Mouse (Mus musculus): ENCODE measurements around the gene Sgcd. TPM values are rescaled to one million over a fixed set of nuclear protein-coding genes. Genes with fewer than 3 reads are reported as not detected.
A peak's percentile ranks its signal among the peaks of the same experiment; 100 is the strongest.

Sgcd gene
- polyA plus RNA-seq (2015; fragmentation: Nextera tagmentation; extraction: Ambion mirVana): 1.5 and 2.0 TPM in 2 replicates

DNA sequence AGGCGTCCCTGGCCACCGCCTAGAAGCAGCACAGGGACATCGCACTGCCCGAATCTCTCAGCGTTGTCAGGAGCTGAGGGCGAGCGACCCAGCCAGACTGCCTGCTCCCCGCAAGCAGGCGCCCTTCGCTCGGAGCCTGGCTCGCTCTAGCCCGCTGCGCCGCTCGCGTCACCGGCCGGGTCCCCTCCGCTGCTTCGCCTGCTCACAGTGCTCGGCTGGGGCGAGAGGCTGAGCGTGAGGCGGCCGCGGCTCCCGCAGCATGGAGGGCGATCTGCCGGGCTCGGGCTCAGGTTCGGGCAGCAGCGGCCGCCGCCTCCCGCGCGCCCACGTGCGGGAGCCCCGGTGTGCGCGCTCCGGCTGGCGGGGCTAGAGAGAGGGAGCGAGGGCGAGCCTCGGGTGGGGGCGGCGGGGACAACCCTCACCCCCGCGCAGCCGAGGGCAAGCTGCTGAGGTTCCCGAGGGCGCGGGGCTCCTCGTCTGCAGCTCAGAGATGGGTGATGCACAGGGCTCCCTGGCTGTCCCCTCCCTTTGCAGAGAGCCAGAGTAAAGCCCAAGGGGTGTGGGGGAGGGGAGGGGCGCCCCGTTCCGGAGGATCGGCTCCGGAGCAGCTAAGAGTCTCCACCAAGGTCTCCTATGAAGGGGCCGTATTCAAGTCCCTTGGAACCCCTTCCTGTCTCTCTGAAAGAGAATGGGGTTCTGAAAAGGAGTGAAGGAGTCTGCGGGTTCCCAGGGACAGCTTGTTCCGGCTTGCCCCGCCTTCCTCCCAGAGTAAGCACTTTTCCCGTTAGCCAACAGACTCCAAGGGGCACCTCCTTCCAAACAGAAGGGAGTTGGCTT, at the start of gene Sgcd:
Gene Sgcd (minus strand): TSS at position 273 of the 837 bp plus-strand sequence.
- no peaks in the 10 kb centered on the region for H3K36me3 ChIP-seq (ENCODE audit: control insufficient read depth, insufficient read depth, low read length)
- peak within 1 kb of the TSS; percentile 78 for H3K4me2 ChIP-seq (replicated peaks; ENCODE audit: low read depth)
- peak within 1 kb of the TSS; percentile 50 for H3K9ac ChIP-seq (ENCODE audit: low read length)
- H3K9me3 ChIP-seq (ENCODE audit: control insufficient read depth, low read length): no peaks in the 10 kb centered on the region
- TF ChIP-seq CTCF (IDR thresholded peaks at IDR 0.05; ENCODE audit: low read depth) (no peak), EP300 (optimal IDR thresholded peaks at IDR 0.05) (no peak)
- peak; percentile 66 for ATAC-seq (ENCODE audit: low FRiP score, low TSS enrichment)
- H3K27ac ChIP-seq (replicated peaks): no peak within 1 kb of the TSS
- H3K27me3 ChIP-seq (ENCODE audit: control insufficient read depth, insufficient read depth, low read length): no peaks in the 10 kb centered on the region
- H3K4me3 ChIP-seq (ENCODE audit: low read depth, low read length): peak within 1 kb of the TSS; percentile 52
- under 1% methylated on average over 56 of the region's 67 CpGs for whole genome bisulfite sequencing
- DNase-seq (ENCODE audit: low spot score): peak; percentile 28
- H3K4me1 ChIP-seq (replicated peaks; ENCODE audit: control insufficient read depth, insufficient read depth): no peaks in the 10 kb centered on the region

DNA sequence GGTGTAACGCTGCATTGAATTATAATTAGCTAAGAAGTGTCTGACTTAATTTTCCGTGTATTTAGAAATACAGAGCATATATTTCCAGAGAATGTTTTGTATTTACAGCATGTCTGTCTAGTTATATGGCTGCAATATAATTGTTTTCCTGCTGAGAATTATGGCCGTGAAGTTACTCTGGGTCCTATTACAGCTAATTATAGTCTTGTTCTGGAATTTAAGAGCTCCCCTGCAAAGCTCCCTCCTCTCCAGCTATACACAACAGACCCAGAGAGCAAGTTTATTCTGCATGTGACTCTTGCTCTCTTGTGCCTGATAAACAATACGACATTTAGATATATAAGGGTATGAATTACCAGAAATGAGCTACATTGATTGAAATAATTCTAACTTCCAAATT, 49.3 kb upstream of the Sgcd start:
- Histone ChIP-seq H3K4me3 (ENCODE audit: low read depth, low read length) (no peak overlapping the region), H3K27ac (replicated peaks) (no peak overlapping the region), H3K9me3 (ENCODE audit: control insufficient read depth, low read length) (no peaks in the 10 kb centered on the region), H3K27me3 (ENCODE audit: control insufficient read depth, insufficient read depth, low read length) (no peaks in the 10 kb centered on the region), H3K4me2 (replicated peaks; ENCODE audit: low read depth) (no peak overlapping the region), H3K9ac (ENCODE audit: low read length) (no peak overlapping the region), H3K4me1 (replicated peaks; ENCODE audit: control insufficient read depth, insufficient read depth) (no peaks in the 10 kb centered on the region), H3K36me3 (ENCODE audit: control insufficient read depth, insufficient read depth, low read length) (no peaks in the 10 kb centered on the region)
- ATAC-seq (ENCODE audit: low FRiP score, low TSS enrichment) (no peak), DNase-seq (ENCODE audit: low spot score) (no peak)
- TF ChIP-seq EP300 (optimal IDR thresholded peaks at IDR 0.05) (no peak), CTCF (IDR thresholded peaks at IDR 0.05; ENCODE audit: low read depth) (no peak)
- WGBS: 76% methylated on average over 4 of the region's 4 CpGs

DNA sequence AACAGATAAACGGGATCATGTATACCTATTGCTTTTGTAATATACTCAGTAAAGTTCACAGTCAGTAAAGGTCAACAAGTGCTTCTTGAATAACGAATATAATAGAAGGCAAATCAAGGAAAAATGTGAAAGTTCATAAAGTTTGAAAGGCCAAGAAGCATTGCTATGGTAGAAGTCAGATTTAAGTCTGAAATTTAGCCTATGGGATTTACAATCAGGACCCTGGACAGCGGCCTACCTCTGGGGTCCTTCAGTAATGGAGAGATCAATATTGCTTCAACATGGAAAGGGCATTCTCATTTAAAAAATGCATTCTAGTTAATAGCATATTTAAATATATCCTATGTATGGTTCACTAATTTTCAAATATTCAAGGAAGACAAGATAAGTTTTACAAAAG, 24.1 kb upstream of the Sgcd start:
- 51% methylated on average over 3 of the region's 3 CpGs for WGBS
- DNase-seq (ENCODE audit: low spot score) (no peak), ATAC-seq (ENCODE audit: low FRiP score, low TSS enrichment) (no peak)
- Histone ChIP-seq H3K4me1 (replicated peaks; ENCODE audit: control insufficient read depth, insufficient read depth) (no peaks in the 10 kb centered on the region), H3K4me2 (replicated peaks; ENCODE audit: low read depth) (no peak overlapping the region), H3K4me3 (ENCODE audit: low read depth, low read length) (no peak overlapping the region), H3K36me3 (ENCODE audit: control insufficient read depth, insufficient read depth, low read length) (no peaks in the 10 kb centered on the region), H3K9ac (ENCODE audit: low read length) (no peak overlapping the region), H3K27ac (replicated peaks) (no peak overlapping the region), H3K27me3 (ENCODE audit: control insufficient read depth, insufficient read depth, low read length) (no peaks in the 10 kb centered on the region), H3K9me3 (ENCODE audit: control insufficient read depth, low read length) (no peaks in the 10 kb centered on the region)
- TF ChIP-seq CTCF (IDR thresholded peaks at IDR 0.05; ENCODE audit: low read depth): no peak
- no peak for TF ChIP-seq EP300 (optimal IDR thresholded peaks at IDR 0.05)

DNA sequence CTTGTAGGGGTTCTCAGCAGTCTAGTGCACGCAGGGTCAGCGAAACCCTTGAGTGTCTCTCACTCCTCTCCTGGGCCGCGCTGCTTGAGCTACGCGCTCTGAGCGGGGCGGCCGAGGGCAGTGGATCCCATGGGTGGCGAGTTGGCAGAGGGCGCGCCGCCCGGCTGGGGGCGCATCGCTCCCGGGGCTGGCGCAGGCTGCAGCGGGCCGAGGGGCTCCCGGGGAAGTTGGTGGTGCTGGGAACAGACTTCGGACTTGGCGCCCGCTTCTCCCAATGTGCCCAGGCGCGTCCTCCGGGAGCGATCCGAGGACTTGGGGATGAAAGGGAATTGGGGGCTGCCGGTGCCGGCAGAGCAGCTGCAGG, 454 bp downstream of the Sgcd start:
- peak; percentile 18 for DNase-seq (ENCODE audit: low spot score)
- Histone ChIP-seq H3K4me1 (replicated peaks; ENCODE audit: control insufficient read depth, insufficient read depth) (no peaks in the 10 kb centered on the region), H3K4me2 (replicated peaks; ENCODE audit: low read depth) (peak overlapping the region; percentile 78), H3K36me3 (ENCODE audit: control insufficient read depth, insufficient read depth, low read length) (no peaks in the 10 kb centered on the region), H3K9me3 (ENCODE audit: control insufficient read depth, low read length) (no peaks in the 10 kb centered on the region), H3K4me3 (ENCODE audit: low read depth, low read length) (peak overlapping the region; percentile 52), H3K27ac (replicated peaks) (no peak overlapping the region), H3K9ac (ENCODE audit: low read length) (peak overlapping the region; percentile 50), H3K27me3 (ENCODE audit: control insufficient read depth, insufficient read depth, low read length) (no peaks in the 10 kb centered on the region)
- no peak for TF ChIP-seq EP300 (optimal IDR thresholded peaks at IDR 0.05)
- 0 out of 2 replicates have a peak, but pooled peaks have one; percentile 22 for TF ChIP-seq CTCF (IDR thresholded peaks at IDR 0.05; ENCODE audit: low read depth)
- 0 out of 2 replicates have a peak, but pooled peaks have one; percentile 18 for ATAC-seq (ENCODE audit: low FRiP score, low TSS enrichment)
- WGBS: 2% methylated on average over 29 of the region's 31 CpGs

DNA sequence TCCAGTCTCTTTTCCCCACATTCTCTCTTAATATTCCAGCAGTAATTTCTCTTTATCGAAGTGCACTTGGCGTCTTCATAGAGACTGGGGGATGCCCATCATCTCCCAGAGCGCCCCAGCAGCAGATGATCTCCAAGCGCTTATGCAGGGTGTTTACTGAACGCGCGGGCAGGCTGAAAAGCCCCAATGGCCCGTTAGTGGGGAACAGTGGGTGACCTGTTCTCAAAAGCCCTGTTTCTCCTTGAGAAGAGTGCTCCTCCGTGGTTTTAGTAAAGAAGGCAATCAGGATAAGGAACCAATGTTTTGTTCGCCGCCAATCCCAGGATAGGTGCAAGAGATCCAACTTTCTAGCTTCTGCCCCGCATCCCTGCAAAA, 889 bp downstream of the Sgcd start:
- H3K36me3 ChIP-seq (ENCODE audit: control insufficient read depth, insufficient read depth, low read length): no peaks in the 10 kb centered on the region
- no peaks in the 10 kb centered on the region for H3K9me3 ChIP-seq (ENCODE audit: control insufficient read depth, low read length)
- no peaks in the 10 kb centered on the region for H3K27me3 ChIP-seq (ENCODE audit: control insufficient read depth, insufficient read depth, low read length)
- peak overlapping the region; percentile 78 for H3K4me2 ChIP-seq (replicated peaks; ENCODE audit: low read depth)
- no peak for ATAC-seq (ENCODE audit: low FRiP score, low TSS enrichment)
- H3K4me3 ChIP-seq (ENCODE audit: low read depth, low read length): peak overlapping the region; percentile 52
- 15% methylated on average over 12 of the region's 12 CpGs for WGBS
- no peaks in the 10 kb centered on the region for H3K4me1 ChIP-seq (replicated peaks; ENCODE audit: control insufficient read depth, insufficient read depth)
- no peak for DNase-seq (ENCODE audit: low spot score)
- no peak overlapping the region for H3K27ac ChIP-seq (replicated peaks)
- H3K9ac ChIP-seq (ENCODE audit: low read length): no peak overlapping the region
- TF ChIP-seq EP300 (optimal IDR thresholded peaks at IDR 0.05) (no peak), CTCF (IDR thresholded peaks at IDR 0.05; ENCODE audit: low read depth) (no peak)

DNA sequence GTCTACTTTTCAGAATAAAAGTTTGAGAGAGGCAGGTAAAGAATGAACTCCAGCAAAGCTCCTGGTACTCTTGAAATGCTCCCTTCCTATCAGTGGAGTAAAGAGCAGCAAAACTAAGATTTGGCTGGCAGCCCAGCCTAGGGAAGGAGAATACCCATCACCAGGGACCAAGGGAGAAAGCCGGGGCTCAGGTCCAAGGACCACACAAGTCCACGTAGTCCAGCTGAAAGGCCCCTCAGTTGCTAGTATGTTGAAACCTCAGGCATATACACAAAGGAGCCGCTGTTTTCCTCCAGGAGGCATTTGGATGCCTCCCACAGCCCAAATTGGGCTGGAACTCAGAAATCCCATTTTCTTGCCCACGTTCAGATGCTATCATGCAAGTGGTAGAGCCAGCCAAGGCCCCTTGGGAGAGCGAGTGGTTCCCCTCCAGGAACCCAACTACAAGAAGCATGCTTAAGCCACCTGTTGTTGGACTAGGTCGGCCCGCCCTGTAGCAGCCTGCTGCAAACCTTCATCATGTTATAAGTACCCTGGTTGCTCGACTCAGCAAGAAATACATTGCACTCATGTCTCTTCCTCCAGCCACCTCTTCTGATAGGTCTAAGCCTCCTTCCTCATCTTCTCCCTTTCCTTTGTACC, 1.4 kb downstream of the Sgcd start:
- Histone ChIP-seq H3K4me2 (replicated peaks; ENCODE audit: low read depth) (peak overlapping the region; percentile 78), H3K27ac (replicated peaks) (no peak overlapping the region), H3K36me3 (ENCODE audit: control insufficient read depth, insufficient read depth, low read length) (no peaks in the 10 kb centered on the region), H3K9ac (ENCODE audit: low read length) (no peak overlapping the region), H3K27me3 (ENCODE audit: control insufficient read depth, insufficient read depth, low read length) (no peaks in the 10 kb centered on the region), H3K9me3 (ENCODE audit: control insufficient read depth, low read length) (no peaks in the 10 kb centered on the region), H3K4me3 (ENCODE audit: low read depth, low read length) (peak overlapping the region; percentile 52), H3K4me1 (replicated peaks; ENCODE audit: control insufficient read depth, insufficient read depth) (no peaks in the 10 kb centered on the region)
- no peak for TF ChIP-seq EP300 (optimal IDR thresholded peaks at IDR 0.05)
- TF ChIP-seq CTCF (IDR thresholded peaks at IDR 0.05; ENCODE audit: low read depth): no peak
- ATAC-seq (ENCODE audit: low FRiP score, low TSS enrichment): no peak
- 58% methylated on average over 8 of the region's 8 CpGs for WGBS
- DNase-seq (ENCODE audit: low spot score): no peak
